Mouse (Mus musculus) hindbrain, embryonic 11.5 days (tissue): Measurements from ENCODE around the gene Ttll12. TPM values are rescaled to one million over a fixed set of nuclear protein-coding genes. Genes with fewer than 3 reads are reported as not detected.

Source experiments
- ATAC-seq: fragments of 200-750 bp; cut with Nextera tagmentation; 2 replicates; pipeline ENCODE4 v1.8.0; 2017; ENCODE audit warnings: mild to moderate bottlenecking, moderate TSS enrichment, moderate library complexity; ENCODE audit not compliant: low FRiP score
- DNase-seq: peaks from one replicate; pipeline ENCODE4 v3.0.0-alpha.2; 2015; ENCODE audit warnings: low spot score
- H3K27ac ChIP-seq: fragments of 300-500 bp; sonication (generic); 2 replicates; pipeline ENCODE4 v1.5.1; 2014; ENCODE audit warnings: mild to moderate bottlenecking, low read depth, low read length
- H3K27me3 ChIP-seq: fragments of 300-500 bp; sonication (generic); 2 replicates; pipeline ENCODE4 v1.6.1; 2014; ENCODE audit warnings: mild to moderate bottlenecking, low read length, moderate library complexity, mixed read lengths; ENCODE audit not compliant: control insufficient read depth, insufficient read depth
- H3K36me3 ChIP-seq: fragments of 300-500 bp; sonication (generic); 2 replicates; pipeline ENCODE4 v1.6.1; 2014; ENCODE audit warnings: mild to moderate bottlenecking, low read length, moderate library complexity, mixed read lengths; ENCODE audit not compliant: control insufficient read depth, insufficient read depth
- H3K4me1 ChIP-seq: fragments of 300-500 bp; sonication (generic); replicated peaks from 2 replicates; pipeline ENCODE4 v1.6.1; 2014; ENCODE audit warnings: low read length, mixed read lengths; ENCODE audit not compliant: control insufficient read depth, insufficient read depth
- H3K4me2 ChIP-seq: fragments of 300-500 bp; sonication (generic); replicated peaks from 2 replicates; pipeline ENCODE4 v1.6.1; 2014; ENCODE audit warnings: mild to moderate bottlenecking, low read depth, low read length
- H3K4me3 ChIP-seq: fragments of 300-500 bp; sonication (generic); 2 replicates; pipeline ENCODE4 v1.5.1; 2014; ENCODE audit warnings: low read depth, low read length
- H3K9ac ChIP-seq: fragments of 300-500 bp; sonication (generic); 2 replicates; pipeline ENCODE4 v1.6.1; 2014; ENCODE audit warnings: low read depth, low read length
- H3K9me3 ChIP-seq: fragments of 300-500 bp; sonication (generic); 2 replicates; pipeline ENCODE4 v1.6.1; 2016; ENCODE audit warnings: low read length; ENCODE audit not compliant: control insufficient read depth
- WGBS: fragments of 180-500 bp; shearing (Covaris S2); extraction: QIAGEN DNeasy Blood & Tissue Kit; methylation state at CpG from one replicate; pipeline ENCODE4 v1.1.7; 2014; 5-methylcytosine and 5-hydroxymethylcytosine counted together
- polyA plus RNA-seq: library from polyadenylated mRNA; unstranded; fragments of >200 nt; fragmentation: Nextera tagmentation; extraction: Ambion mirVana; gene quantifications from 2 replicates; pipeline ENCODE4 v1.2.1, GENCODE M21; 2014

The Ttll12 gene
- polyA plus RNA-seq, result 43.4 and 43.6 TPM in 2 replicates

DNA sequence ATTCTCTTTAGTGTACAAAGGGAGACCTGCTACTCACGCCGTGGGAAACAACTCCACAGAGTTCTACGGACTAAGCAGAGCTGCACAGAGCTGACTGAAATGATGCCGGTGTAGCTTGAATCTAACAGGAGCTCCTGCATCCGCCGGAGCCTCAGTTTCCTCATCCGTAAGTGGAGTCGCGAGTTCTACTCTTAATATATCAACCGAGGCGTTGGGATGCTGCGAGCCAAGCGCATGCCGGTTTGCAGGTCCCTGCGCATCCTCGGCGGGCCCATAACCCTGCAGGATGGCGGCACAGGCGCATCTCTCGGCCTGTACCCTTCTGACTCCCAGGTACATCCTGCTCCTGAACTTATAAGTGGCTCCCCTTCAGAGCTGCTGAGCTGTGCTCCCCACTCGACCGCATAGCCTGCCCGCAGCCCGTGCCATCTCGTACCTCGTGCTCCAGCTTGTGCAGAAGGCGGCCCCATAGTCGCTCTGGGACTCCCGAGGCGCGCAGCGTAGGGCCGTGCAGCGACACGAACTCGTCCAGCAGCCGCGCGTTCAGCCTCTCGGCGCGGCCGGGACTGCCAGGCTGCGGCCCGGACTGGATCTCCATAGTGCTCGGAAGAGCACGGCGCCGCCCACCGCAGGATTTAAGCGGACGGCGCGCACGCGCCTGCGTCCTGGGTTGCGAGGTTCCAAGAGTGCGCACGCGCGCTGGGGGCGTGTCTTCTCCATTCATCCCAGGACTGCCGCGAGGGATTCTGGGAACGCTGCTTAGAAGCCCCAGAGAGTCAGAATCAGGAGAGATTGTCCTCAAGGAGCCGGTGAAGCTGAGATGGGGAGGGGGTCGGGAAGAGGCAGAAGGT lies at the start of gene Ttll12:
Ttll12 (minus strand) TSS at position 645 of the 851 bp plus-strand sequence.
- WGBS, result under 1% methylated on average over 68 of the region's 68 CpGs

DNA sequence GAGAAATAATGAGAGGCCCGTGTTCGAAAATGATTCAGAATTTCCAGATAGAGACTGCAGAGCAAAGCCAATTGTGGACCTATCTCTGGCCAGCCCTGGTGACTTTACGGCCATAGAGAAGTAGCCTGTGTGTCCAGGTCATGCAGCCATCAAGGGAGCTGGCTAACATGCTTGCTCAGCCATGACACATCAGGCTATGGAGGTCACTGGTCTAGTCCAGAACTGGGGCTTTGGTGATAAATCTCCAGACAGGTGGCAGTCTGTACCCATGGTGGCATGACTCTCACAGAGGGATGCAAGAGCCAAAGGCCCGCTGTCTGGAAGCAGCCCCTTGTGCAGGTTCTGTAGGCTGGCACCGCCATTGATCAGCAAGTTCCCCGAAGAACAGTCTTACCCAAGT lies 47.6 kb upstream of the Ttll12 start:
- Histone ChIP-seq H3K4me1 (no peaks in the 10 kb centered on the region), H3K4me3 (no peak overlapping the region), H3K9ac (no peak overlapping the region), H3K27me3 (no peaks in the 10 kb centered on the region), H3K9me3 (no peaks in the 10 kb centered on the region), H3K4me2 (no peak overlapping the region), H3K36me3 (no peaks in the 10 kb centered on the region), H3K27ac (no peak overlapping the region)
- DNase-seq (no peak), ATAC-seq (no peak)
- WGBS, result 96% methylated on average over 6 of the region's 6 CpGs

More for the DNA sequence above, at the start of gene Ttll12:
- H3K4me3 ChIP-seq, result peak within 1 kb of the TSS; percentile 78
- peak; percentile 89 for ATAC-seq
- no peaks in the 10 kb centered on the region for H3K36me3 ChIP-seq
- H3K4me2 ChIP-seq, result peak within 1 kb of the TSS; percentile 79
- H3K27ac ChIP-seq, result no peak within 1 kb of the TSS
- no peaks in the 10 kb centered on the region for H3K27me3 ChIP-seq
- peak within 1 kb of the TSS; percentile 82 for H3K9ac ChIP-seq
- peak; percentile 100 for DNase-seq
- peaks cover 6% of the 10 kb centered on the region for H3K4me1 ChIP-seq
- no peaks in the 10 kb centered on the region for H3K9me3 ChIP-seq

DNA sequence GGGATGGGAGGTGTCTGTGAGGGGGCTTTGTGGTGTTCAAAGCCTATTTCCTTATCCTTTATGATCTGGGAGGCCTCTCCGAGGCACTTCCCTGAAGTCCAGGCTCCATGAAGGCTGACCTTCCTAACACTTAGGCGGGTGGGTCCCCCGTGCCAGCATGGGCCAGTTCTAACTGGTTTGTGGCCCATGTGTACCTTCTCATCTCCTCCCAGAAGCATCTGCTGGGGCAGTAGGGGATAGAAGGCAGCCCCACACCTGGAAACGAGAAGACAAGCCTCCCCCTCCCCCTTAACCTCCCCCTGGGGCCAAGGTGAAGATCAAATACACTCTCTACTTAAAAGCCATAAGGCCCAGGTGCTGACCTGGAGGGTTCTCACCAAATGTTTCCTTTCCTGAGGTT lies 45.3 kb upstream of the Ttll12 start:
- Histone ChIP-seq H3K4me2 (no peak overlapping the region), H3K4me3 (no peak overlapping the region), H3K4me1 (no peaks in the 10 kb centered on the region), H3K27me3 (no peaks in the 10 kb centered on the region), H3K9me3 (no peaks in the 10 kb centered on the region), H3K27ac (no peak overlapping the region), H3K9ac (no peak overlapping the region), H3K36me3 (no peaks in the 10 kb centered on the region)
- WGBS, result 64% methylated on average over 4 of the region's 4 CpGs
- DNase-seq (no peak), ATAC-seq (no peak)

DNA sequence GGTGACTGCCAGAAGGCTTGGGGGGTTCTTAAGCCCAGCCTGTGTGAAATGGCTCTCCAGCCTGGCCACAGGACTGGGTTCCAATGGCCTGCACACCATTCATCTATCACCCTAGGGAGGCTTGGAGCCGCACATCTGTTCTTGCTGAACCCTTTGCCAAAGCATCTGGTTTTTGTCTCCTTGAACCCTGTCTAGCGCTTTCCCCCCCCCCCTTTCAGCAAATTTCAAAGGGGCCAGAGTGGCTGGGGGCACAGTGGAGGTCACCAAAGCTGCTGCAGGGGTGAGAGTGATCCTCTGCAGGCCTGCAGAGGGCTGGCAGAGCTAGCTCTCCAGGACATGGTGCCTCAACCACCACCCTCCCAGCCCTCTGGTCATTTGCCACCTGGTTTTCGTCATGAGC lies 44.2 kb upstream of the Ttll12 start:
- WGBS, result 42% methylated on average over 3 of the region's 3 CpGs
- Histone ChIP-seq H3K36me3 (no peaks in the 10 kb centered on the region), H3K4me2 (no peak overlapping the region), H3K4me1 (no peaks in the 10 kb centered on the region), H3K27ac (no peak overlapping the region), H3K4me3 (no peak overlapping the region), H3K9ac (no peak overlapping the region), H3K27me3 (no peaks in the 10 kb centered on the region), H3K9me3 (no peaks in the 10 kb centered on the region)
- DNase-seq, result no peak
- ATAC-seq, result no peak

DNA sequence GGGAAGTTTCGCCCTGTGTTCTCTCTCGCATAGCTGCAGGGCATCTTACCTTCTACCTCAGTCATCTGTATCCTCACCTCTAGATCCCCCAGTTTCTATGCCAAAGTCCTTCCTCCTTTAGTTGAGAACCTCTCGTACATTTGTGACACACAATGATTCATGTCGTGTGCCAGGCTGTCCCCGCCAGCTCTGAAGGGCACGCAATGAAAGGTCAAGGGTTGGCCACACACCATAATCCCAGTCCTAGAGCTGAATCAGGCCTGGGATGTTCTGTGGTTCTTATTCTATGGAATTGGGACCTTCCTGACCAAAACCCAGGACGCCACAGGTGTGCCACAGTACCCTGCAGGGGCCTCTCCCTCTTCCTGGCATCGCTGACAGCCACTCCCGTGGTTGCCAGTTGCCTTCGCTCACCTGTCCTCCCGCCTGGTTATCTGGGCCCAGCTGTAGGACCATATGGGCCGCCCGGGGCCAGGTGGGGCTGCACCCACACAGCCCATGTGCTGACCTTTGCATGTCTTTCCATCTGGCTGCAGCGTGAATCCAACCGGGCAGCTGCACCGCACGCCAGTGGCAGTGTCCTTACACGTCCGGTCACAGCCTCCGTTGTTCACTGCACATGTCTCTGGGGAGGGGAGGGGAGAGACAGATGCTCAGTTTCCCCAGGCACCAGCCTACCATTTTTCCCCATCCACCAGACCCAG lies 43.4 kb upstream of the Ttll12 start:
- H3K4me1 ChIP-seq, result no peaks in the 10 kb centered on the region
- H3K27ac ChIP-seq, result no peak overlapping the region
- H3K9ac ChIP-seq, result no peak overlapping the region
- 83% methylated on average over 20 of the region's 20 CpGs for WGBS
- no peaks in the 10 kb centered on the region for H3K9me3 ChIP-seq
- DNase-seq, result no peak
- no peak for ATAC-seq
- no peak overlapping the region for H3K4me3 ChIP-seq
- no peaks in the 10 kb centered on the region for H3K36me3 ChIP-seq
- no peaks in the 10 kb centered on the region for H3K27me3 ChIP-seq
- H3K4me2 ChIP-seq, result no peak overlapping the region

DNA sequence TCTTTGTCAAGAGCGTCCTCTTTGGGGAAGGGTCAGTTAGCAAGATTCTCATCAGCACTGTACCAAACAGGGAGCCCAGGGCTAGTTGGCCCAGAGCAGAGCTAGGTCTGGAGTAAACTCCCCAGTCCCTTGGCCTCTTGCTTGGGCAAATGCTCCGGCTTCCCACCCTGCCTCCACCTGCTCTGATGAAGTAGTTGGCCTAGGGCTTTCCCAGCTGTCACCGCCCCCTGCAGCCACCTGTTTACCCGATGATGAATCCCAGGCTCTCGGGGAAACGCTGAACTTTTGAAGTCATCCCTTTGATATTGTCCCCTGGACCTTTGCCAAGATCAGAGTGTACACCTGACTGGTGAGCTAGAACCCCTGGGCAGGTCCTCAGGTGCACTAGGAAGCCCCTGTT lies 41.8 kb upstream of the Ttll12 start:
- Histone ChIP-seq H3K4me1 (no peaks in the 10 kb centered on the region), H3K4me3 (no peak overlapping the region), H3K4me2 (no peak overlapping the region), H3K9ac (no peak overlapping the region), H3K9me3 (no peaks in the 10 kb centered on the region), H3K27ac (no peak overlapping the region), H3K27me3 (no peaks in the 10 kb centered on the region), H3K36me3 (no peaks in the 10 kb centered on the region)
- WGBS, result 75% methylated on average over 6 of the region's 6 CpGs
- ATAC-seq, result no peak
- DNase-seq, result no peak

DNA sequence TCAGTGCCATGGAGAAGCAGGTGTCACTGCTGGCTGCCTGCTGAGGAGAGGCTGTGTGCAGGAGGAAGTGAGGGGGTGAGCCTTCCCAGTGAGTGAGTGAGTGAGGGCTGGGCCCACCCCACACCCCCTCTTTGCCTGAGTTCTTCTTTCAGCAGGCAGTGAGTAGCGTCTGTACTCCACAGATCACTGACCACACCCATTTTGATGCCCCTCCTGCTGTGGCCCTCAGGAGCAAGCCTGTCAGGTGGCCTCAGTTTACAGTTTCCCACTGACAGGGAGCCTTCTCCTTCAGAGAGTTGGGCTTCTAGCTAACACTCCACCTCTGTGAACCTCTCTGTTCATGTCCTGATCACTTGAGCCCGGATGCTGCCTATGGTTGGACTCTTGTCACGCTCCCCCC lies 40.3 kb upstream of the Ttll12 start:
- no peaks in the 10 kb centered on the region for H3K27me3 ChIP-seq
- H3K4me3 ChIP-seq, result no peak overlapping the region
- H3K36me3 ChIP-seq, result peaks cover 1% of the 10 kb centered on the region
- H3K9me3 ChIP-seq, result no peaks in the 10 kb centered on the region
- ATAC-seq (no peak), DNase-seq (no peak)
- H3K4me2 ChIP-seq, result no peak overlapping the region
- WGBS, result 42% methylated on average over 3 of the region's 3 CpGs
- H3K4me1 ChIP-seq, result no peaks in the 10 kb centered on the region
- no peak overlapping the region for H3K27ac ChIP-seq
- H3K9ac ChIP-seq, result no peak overlapping the region

DNA sequence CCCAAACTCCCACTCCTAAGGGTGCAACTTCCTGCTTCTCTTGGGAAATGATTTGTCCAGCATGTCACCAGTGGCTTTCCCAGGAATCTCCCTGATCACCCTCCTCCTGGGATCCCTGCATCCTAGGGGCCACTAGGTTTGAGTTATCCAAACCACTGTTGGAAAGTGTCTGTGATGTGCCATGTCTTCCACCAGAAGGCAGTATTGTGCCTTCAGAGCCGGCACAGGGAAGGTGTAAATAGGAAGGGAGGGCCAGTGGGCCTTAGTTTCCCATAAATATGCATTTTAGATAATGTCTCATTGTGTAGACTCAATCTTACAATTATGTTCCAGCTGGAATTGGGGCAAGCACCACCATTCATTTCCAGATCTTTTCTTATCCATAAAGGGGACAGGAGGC lies 39.1 kb upstream of the Ttll12 start:
- H3K36me3 ChIP-seq, result peaks cover 7% of the 10 kb centered on the region
- ATAC-seq, result no peak
- 14% methylated on average over 1 of the region's 1 CpGs for WGBS
- peak; percentile 39 for DNase-seq
- no peaks in the 10 kb centered on the region for H3K4me1 ChIP-seq
- H3K27ac ChIP-seq, result no peak overlapping the region
- no peak overlapping the region for H3K4me2 ChIP-seq
- H3K9me3 ChIP-seq, result peaks cover 4% of the 10 kb centered on the region; the same call in 1 of the 2 replicates
- no peak overlapping the region for H3K9ac ChIP-seq
- H3K4me3 ChIP-seq, result no peak overlapping the region
- no peaks in the 10 kb centered on the region for H3K27me3 ChIP-seq
